8 mouse cellular contexts compared by ENCODE assay signal in genomic region chr1:120073519-120074306, GRCm38 (mm10). TPM values are rescaled to one million over a fixed set of nuclear protein-coding genes. Genes with fewer than 3 reads are reported as not detected.
A peak's percentile ranks its signal among the peaks of the same experiment; 100 is the strongest.
DNase-seq lines count a peak whose midpoint lies in the region; ATAC-seq and TF ChIP-seq lines count a peak whose summit lies in the region.

TSS of gene Tmem37 (minus strand) at chr1:120074074.

- no peaks in the 10 kb centered on the region for H3K9me3 ChIP-seq in hindbrain, embryonic 15.5 days
- H3K9me3 ChIP-seq in midbrain, postnatal 0 days (ENCODE audit: low read length) = no peaks in the 10 kb centered on the region

- TF ChIP-seq POLR2A in liver, adult 2 months (IDR thresholded peaks at IDR 0.05; ENCODE audit: extremely low read depth, insufficient read depth, low read length) = peak; percentile 84

- no peaks in the 10 kb centered on the region for H3K36me3 ChIP-seq in hindbrain, embryonic 15.5 days
- H3K36me3 ChIP-seq in liver, adult 2 months (ENCODE audit: control insufficient read depth, insufficient read depth, low read length) = no peaks in the 10 kb centered on the region
- H3K36me3 ChIP-seq in midbrain, postnatal 0 days (ENCODE audit: insufficient read depth, low read length) = no peaks in the 10 kb centered on the region

- peaks cover 19% of the 10 kb centered on the region; the same call in 1 of the 2 replicates for H3K79me2 ChIP-seq in liver, adult 2 months (ENCODE audit: control insufficient read depth, insufficient read depth, low read length)

- no peak for TF ChIP-seq CTCF in liver, adult 2 months (IDR thresholded peaks at IDR 0.05; ENCODE audit: low read depth, low read length)
- TF ChIP-seq CTCF in midbrain, postnatal 0 days (IDR thresholded peaks at IDR 0.05) = no peak

- peak within 1 kb of the TSS; percentile 84 for H3K4me2 ChIP-seq in hindbrain, embryonic 15.5 days
- H3K4me2 ChIP-seq in midbrain, postnatal 0 days (ENCODE audit: low read depth, low read length, poor library complexity, severe bottlenecking) = peak within 1 kb of the TSS; percentile 63

- peak within 1 kb of the TSS; percentile 40 for H3K4me3 ChIP-seq in hindbrain, embryonic 15.5 days
- H3K4me3 ChIP-seq in liver, adult 2 months (ENCODE audit: insufficient read depth, low read depth, low read length) = peak within 1 kb of the TSS; percentile 72
- peak within 1 kb of the TSS; percentile 39 for H3K4me3 ChIP-seq in midbrain, postnatal 0 days (ENCODE audit: low read depth, low read length)

- peak; percentile 68 for ATAC-seq in hindbrain, embryonic 15.5 days (ENCODE audit: low FRiP score, low read depth)
- peak; percentile 68; the same call in 1 of the 2 replicates for ATAC-seq in midbrain, postnatal 0 days (ENCODE audit: low FRiP score)

- no peak within 1 kb of the TSS for H3K27ac ChIP-seq in hindbrain, embryonic 15.5 days (replicated peaks)
- peak within 1 kb of the TSS; percentile 92 for H3K27ac ChIP-seq in liver, adult 2 months (replicated peaks; ENCODE audit: insufficient read depth, low read depth, low read length)
- no peak within 1 kb of the TSS for H3K27ac ChIP-seq in midbrain, postnatal 0 days (ENCODE audit: low read depth, low read length)

- DNase-seq in thymus, postnatal 0 days (ENCODE audit: low spot score) = no peak
- no peak for DNase-seq in thymus, postnatal 10 days (ENCODE audit: low spot score in 2 of 2)
- peak; percentile 18 for DNase-seq in cerebellum, adult 9-10 months
- DNase-seq in gastrocnemius, adult 8-10 months (ENCODE audit: low spot score in 2 of 2) = peak; percentile 38 to 44
- DNase-seq in liver, adult 2 months (ENCODE audit: extremely low read depth, low read depth, low spot score) = peak; percentile 76
- DNase-seq in midbrain, postnatal 0 days (ENCODE audit: low spot score) = peak; percentile 30
- peak; percentile 53 for DNase-seq in urinary bladder, adult 2 months (ENCODE audit: low spot score)

- H3K27me3 ChIP-seq in hindbrain, embryonic 15.5 days = peaks cover 34% of the 10 kb centered on the region
- H3K27me3 ChIP-seq in liver, adult 2 months (ENCODE audit: control insufficient read depth, insufficient read depth, low read length) = no peaks in the 10 kb centered on the region
- peaks cover 7% of the 10 kb centered on the region; the same call in 1 of the 2 replicates for H3K27me3 ChIP-seq in midbrain, postnatal 0 days (ENCODE audit: insufficient read depth, low read length)

- H3K9ac ChIP-seq in hindbrain, embryonic 15.5 days = peak within 1 kb of the TSS; percentile 37; the same call in 1 of the 2 replicates
- H3K9ac ChIP-seq in liver, adult 2 months (ENCODE audit: low read depth, low read length) = peak within 1 kb of the TSS; percentile 78
- H3K9ac ChIP-seq in midbrain, postnatal 0 days (replicated peaks; ENCODE audit: low read length, poor library complexity, severe bottlenecking) = 0 out of 2 replicates have a peak within 1 kb of the TSS, but pooled peaks have one; percentile 39

- H3K4me1 ChIP-seq in hindbrain, embryonic 15.5 days (replicated peaks) = peaks cover 19% of the 10 kb centered on the region
- peaks cover 33% of the 10 kb centered on the region for H3K4me1 ChIP-seq in liver, adult 2 months (ENCODE audit: control insufficient read depth, insufficient read depth, low read length)
- H3K4me1 ChIP-seq in midbrain, postnatal 0 days (ENCODE audit: insufficient read depth, low read length) = peaks cover 7% of the 10 kb centered on the region; the same call in 1 of the 2 replicates

- WGBS in hindbrain, embryonic 15.5 days = 4% methylated on average over 40 of the region's 40 CpGs
- 2% methylated on average over 40 of the region's 40 CpGs for WGBS in liver, adult 2 months
- WGBS in midbrain, postnatal 0 days = 4% methylated on average over 37 of the region's 40 CpGs

RNA-seq across cellular contexts. Expression of gene Tmem37, which starts in this region (rescaled TPM):
- 11.3 and 11.4 TPM in 2 replicates for polyA plus RNA-seq in thymus, postnatal 0 days (2015; fragmentation: Nextera tagmentation; extraction: Ambion mirVana)
- 10 to 100 TPM in 2 of 4 experiments, 1 to 10 TPM in 2; 7.0 to 17.1 (median 11.3) TPM for total RNA-seq in gastrocnemius, adult 8-10 months (2022)
- polyA plus RNA-seq in hindbrain, embryonic 15.5 days (2015; fragmentation: Nextera tagmentation; extraction: Ambion mirVana) = 7.6 and 9.8 TPM in 2 replicates
- total RNA-seq in liver, adult 2 months (2014; rRNA removed) = 64.9 and 96.5 TPM in 2 replicates
- 172 and 299 TPM in 2 replicates for polyA plus RNA-seq in liver, adult 2 months (2012; rRNA removed)
- 2.7 and 4.0 TPM in 2 replicates for total RNA-seq in midbrain, postnatal 0 days (2014; rRNA removed)
- polyA plus RNA-seq in midbrain, postnatal 0 days (2015; fragmentation: Nextera tagmentation; extraction: Ambion mirVana) = 6.9 and 7.5 TPM in 2 replicates
- polyA plus RNA-seq in urinary bladder, adult 2 months (2012; rRNA removed) = 6.6 and 7.6 TPM in 2 replicates

Comparison
In these comparisons a context has a peak if more than half of its experiments do, and no peak if none do; other contexts are left out.
1. RNA of gene Tmem37 (polyA plus RNA-seq): 172 to 299 TPM in liver, adult 2 months; 11.3 to 11.4 TPM in thymus, postnatal 0 days, 7.6 to 9.8 TPM in hindbrain, embryonic 15.5 days, 6.6 to 7.6 TPM in urinary bladder, adult 2 months and 6.9 to 7.5 TPM in midbrain, postnatal 0 days; every median in the first group is over 10 times any median in the second.
2. DNase-seq: peak in cerebellum, adult 9-10 months (single experiment), gastrocnemius, adult 8-10 months (2 of 2), liver, adult 2 months (single experiment), midbrain, postnatal 0 days (single experiment) and urinary bladder, adult 2 months (single experiment); none in thymus, postnatal 0 days (single experiment) and thymus, postnatal 10 days (0 of 2).
3. Peak in every context shown above with its lines, with median percentiles within 50 percentile points of each other: H3K4me3 ChIP-seq and H3K9ac ChIP-seq.